Mouse (Mus musculus): Measurements from ENCODE around the gene Tbcd.
"Not testable (repeated sequence)": the region's sequence is repeated elsewhere in the genome, so short reads cannot be mapped to it uniquely, and the experiment has no call there.

Gene Tbcd

DNA sequence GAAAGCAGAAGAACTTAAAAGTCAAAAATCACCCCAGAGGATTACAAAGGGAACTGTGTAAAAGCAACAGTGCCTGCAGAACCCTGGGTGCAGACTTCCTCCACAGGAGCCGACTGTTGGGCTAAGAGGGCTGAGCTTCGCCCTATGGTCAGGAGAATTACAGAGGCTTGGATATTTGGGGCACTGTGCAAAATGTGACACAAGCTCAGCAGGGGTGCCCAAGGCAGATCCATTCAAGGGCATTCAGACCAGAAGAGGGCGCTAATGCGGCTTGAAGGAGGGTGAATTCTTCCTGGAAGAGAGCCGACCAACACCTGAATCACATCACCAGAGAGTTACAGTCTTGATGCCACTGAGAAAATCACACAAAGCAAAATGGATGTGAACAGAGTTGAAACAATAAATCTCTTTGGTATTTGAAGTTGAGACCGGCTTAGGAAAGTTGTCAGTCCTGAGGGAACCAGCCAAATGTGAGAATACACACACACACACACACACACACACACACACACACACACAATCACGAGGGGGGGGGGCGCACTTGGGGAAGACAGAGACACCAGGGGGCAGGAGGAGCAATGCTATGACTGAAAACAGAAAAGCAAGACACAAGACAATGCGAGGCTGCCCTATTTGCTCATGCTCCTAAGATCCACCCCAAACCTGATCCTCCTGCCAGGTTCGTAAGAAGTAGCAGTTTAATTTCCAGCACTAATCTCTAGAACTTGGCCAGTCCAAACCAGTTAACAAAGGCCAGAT is 201.0 kb downstream of the Tbcd start:
- no peak for DNase-seq (ENCODE audit: low spot score in 2 of 2)

DNA sequence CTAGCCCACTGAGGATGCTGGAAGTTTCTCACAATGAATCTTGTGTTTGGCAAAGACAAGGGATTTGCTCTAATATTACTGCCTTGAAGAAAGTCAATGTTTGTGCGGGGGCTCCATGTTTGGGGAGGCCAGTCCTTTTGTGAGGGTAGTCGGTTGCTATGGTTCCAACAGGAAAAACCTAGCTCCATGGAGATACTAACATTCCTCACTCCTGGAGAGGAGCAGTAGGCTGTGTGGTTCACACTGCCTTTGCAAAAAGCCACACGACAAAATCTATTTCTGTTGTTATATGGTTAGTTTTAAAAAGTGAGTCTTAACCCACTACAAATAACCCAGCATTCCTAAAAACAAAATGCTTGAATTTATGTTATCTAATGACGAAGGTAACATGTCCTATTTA is 201.9 kb downstream of the Tbcd start:
- no peak for DNase-seq (ENCODE audit: low spot score in 2 of 2)

DNA sequence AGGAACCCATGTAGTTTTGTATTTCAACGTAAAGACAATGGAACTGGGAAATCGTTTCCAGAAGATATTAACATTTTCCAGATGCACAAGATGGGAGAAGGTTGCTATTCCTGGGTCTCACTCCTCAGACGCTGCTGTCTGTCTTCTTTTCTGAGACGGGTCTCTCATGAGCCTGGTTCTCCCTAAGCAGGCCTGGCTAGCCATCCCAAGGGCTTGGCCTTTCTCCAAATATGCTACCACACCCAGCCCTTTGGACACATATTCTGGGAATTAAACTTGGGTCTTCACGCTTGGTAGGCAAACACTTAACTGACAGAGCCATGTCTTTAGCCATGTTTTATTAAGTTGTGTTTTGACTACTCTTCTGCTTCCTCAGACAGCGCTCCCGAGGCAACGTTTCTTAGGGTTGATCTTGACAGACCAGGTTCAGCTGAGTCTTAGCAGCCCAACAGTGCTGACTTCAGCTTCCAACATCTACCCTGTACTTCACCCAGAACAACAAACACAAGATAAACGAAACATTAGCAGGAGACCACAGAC is 202.7 kb downstream of the Tbcd start:
- no peak for DNase-seq (ENCODE audit: low spot score in 2 of 2)

DNA sequence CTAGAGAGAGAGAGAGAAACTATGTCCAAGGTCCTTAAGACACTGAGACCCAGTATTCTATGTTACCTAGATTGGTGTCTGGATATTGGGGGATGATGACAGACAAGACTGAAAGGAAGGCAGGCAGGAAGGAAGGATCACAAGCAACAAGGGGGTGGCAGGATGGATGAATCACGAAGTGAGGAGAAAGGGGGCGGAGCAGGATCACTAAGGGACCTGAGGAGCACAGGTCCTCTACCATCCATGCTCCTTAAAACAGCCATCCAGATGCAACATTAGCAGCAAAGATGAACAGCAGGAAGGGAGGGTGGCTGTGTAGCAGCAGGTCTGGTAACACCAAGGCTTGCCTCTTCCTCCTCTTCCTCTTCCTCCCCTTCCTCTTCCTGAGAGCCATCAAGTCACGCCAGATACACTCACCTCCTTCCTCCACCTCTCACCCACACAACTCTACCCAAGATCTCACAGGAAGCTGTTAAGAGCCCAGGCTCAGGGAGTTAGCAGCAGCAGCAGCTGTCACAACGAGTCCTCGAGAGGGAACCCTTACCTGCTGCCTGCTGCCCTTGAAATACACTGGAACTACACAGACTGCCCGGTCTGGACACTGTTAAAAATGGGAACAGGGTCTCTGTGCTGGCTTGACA is 203.5 kb downstream of the Tbcd start:
- DNase-seq (ENCODE audit: low spot score in 2 of 2): no peak

DNA sequence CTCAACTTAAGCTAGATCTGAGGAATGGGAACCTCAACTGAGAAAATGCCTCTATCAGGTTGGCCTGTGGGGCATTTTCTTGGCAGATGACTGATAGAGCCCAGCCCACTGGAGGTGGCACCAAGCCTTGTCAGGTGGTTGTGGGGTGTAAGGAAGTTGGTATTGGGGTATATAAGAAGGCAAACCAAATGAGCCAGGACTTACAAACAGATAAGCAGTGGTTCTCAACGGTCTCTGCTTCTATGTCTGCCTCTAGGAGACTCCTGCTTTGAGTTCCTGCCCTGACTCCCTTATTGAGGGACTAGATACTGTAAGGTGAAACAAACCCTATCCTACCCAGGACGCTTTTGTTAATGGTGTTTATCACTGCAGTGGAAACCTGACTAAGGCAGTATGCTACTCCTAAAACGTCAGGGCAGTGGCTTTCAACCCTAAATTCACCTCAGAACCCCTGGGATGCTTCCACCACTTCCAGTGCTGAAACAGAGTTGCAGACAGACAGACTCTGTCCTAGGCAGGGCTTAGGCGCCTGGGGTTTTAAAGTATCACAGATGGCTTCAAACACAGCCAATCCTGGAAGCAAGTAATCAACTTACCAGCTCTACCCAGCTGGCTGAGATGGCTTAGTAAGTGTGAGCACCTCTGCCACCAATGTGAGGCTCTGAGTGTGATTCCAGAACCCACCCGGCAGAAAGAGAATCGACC is 204.2 kb downstream of the Tbcd start:
- no peak for DNase-seq (ENCODE audit: low spot score in 2 of 2)

DNA sequence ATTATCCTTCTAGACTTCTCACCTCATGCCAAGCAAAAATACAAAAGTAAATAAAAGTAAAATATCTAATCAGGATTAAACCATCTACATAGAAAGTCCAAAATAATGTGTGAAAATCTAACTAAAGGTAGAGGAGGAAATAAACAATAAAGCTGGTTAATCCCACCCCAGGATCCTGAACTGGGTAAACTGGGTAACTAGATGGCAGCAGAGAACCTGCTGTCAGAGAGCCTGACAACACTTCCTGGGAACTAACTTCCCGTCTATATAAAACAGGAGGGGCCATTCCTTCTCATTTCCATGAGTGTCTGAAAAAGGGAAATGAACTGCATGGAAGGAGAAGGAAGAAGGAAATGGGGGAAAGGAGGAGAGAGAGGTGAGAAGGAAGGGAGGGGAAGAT is 206.4 kb downstream of the Tbcd start:
- no peak for DNase-seq (ENCODE audit: low spot score in 2 of 2)

DNA sequence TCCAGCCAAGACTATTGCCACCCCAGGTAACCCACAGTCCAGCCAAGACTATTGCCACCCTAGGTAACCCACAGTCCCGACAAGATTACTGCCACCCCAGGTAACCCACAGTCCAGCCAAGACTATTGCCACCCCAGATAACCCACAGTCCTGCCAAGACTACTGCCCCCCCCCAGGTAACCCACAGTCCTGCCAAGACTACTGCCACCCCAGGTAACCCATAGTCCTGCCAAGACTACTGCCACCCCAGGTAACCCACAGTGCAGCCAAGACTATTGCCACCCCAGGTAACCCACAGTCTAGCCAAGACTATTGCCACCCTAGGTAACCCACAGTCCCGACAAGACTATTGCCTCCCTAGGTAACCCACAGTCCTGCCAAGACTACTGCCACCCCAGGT is 208.9 kb downstream of the Tbcd start:
- DNase-seq (ENCODE audit: low spot score in 2 of 2): not testable (repeated sequence)

DNA sequence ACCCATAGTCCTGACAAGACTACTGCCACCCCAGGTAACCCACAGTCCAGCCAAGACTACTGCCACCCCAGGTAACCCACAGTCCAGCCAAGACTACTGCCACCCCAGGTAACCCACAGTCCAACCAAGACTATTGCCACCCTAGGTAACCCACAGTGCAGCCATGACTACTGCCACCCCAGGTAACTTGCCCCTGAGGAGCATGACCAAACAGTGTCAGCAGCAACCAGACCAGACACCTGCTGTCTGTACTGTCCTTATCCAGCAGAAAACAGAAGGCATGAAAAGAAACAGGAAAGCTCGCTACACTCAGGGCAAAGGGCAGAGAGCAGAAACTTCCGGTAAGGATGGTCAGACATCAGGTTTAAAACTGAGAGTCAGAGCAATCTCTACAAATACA is 209.4 kb downstream of the Tbcd start:
- no peak for DNase-seq (ENCODE audit: low spot score in 2 of 2)
